Mouse (Mus musculus) limb, embryonic 15.5 days (tissue): ENCODE data around the gene Fuz. TPM values are rescaled to one million over a fixed set of nuclear protein-coding genes. Genes with fewer than 3 reads are reported as not detected.

Source experiments
- ATAC-seq: fragments of 200-750 bp; cut with Nextera tagmentation; 2 replicates; pipeline ENCODE4 v1.8.0; 2017; ENCODE audit warnings: low read depth, moderate TSS enrichment; ENCODE audit not compliant: insufficient number of reproducible peaks, low FRiP score, low TSS enrichment
- H3K27ac ChIP-seq: fragments of 300-500 bp; sonication (generic); 2 replicates; pipeline ENCODE4 v1.5.1; 2015; ENCODE audit warnings: moderate library complexity, mild to moderate bottlenecking, inconsistent platforms
- H3K27me3 ChIP-seq: fragments of 300-500 bp; sonication (generic); 2 replicates; pipeline ENCODE4 v1.6.1; 2015; ENCODE audit warnings: inconsistent platforms
- H3K36me3 ChIP-seq: fragments of 300-500 bp; sonication (generic); 2 replicates; pipeline ENCODE4 v1.6.1; 2015; ENCODE audit warnings: inconsistent platforms
- H3K4me1 ChIP-seq: fragments of 300-500 bp; sonication (generic); 2 replicates; pipeline ENCODE4 v1.6.1; 2015; ENCODE audit warnings: inconsistent platforms
- H3K4me2 ChIP-seq: fragments of 300-500 bp; sonication (generic); 2 replicates; pipeline ENCODE4 v1.6.1; 2015; ENCODE audit warnings: mild to moderate bottlenecking, inconsistent platforms
- H3K4me3 ChIP-seq: fragments of 300-500 bp; sonication (generic); 2 replicates; pipeline ENCODE4 v1.5.1; 2015; ENCODE audit warnings: mild to moderate bottlenecking, inconsistent platforms
- H3K9ac ChIP-seq: fragments of 300-500 bp; sonication (generic); 2 replicates; pipeline ENCODE4 v1.6.1; 2015; ENCODE audit warnings: inconsistent platforms
- H3K9me3 ChIP-seq: fragments of 300-500 bp; sonication (generic); 2 replicates; pipeline ENCODE4 v1.6.1; 2016; ENCODE audit warnings: inconsistent platforms
- WGBS: fragments of 180-500 bp; shearing (Covaris S2); methylation state at CpG from one replicate; pipeline ENCODE4 v1.1.7; 2015; 5-methylcytosine and 5-hydroxymethylcytosine counted together
- microRNA counts: library from miRNA; unstranded; fragments of <30 nt; microRNA quantifications from one replicate; lab custom pipeline; 2016
- microRNA-seq: library from miRNA; unstranded; fragments of <30 nt; microRNA quantifications from one replicate; pipeline ENCODE4, GENCODE M21; 2016
- polyA plus RNA-seq: library from polyadenylated mRNA; unstranded; fragments of >200 nt; fragmentation: Nextera tagmentation; extraction: Ambion mirVana; gene quantifications from 2 replicates; pipeline ENCODE4 v1.2.1, GENCODE M21; 2015

Gene Fuz
- polyA plus RNA-seq, 1 experiment from 2014 or later = 22.8 TPM

DNA sequence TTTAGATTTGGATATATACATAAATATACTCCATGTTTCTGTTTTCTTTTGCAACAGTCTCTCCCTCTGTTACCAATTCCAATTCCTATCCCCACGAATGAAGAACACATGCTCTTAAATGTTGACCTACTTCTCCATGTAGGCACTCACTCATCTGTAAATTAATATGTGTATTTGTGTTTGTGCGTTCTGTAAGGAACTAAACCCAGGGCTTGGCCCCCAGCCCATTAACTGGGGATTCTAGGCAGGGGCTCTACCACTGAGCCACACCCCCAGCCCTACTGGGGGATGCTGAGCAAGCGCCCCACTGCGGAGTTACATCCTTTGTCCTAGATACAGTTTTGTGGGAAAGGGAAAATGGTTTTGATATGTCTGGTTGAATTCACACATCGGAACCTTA lies 23.2 kb downstream of the Fuz start:
- H3K4me3 ChIP-seq = no peak overlapping the region
- ATAC-seq = no peak
- no peak overlapping the region for H3K4me2 ChIP-seq
- 0 out of 2 replicates have a peak, but pooled peaks cover 4% of the 10 kb centered on the region for H3K4me1 ChIP-seq
- no peaks in the 10 kb centered on the region for H3K9me3 ChIP-seq
- no peak overlapping the region for H3K27ac ChIP-seq
- no peak overlapping the region for H3K9ac ChIP-seq
- H3K36me3 ChIP-seq = peaks cover 63% of the 10 kb centered on the region
- WGBS = 83% methylated on average over 5 of the region's 5 CpGs
- no peaks in the 10 kb centered on the region for H3K27me3 ChIP-seq

DNA sequence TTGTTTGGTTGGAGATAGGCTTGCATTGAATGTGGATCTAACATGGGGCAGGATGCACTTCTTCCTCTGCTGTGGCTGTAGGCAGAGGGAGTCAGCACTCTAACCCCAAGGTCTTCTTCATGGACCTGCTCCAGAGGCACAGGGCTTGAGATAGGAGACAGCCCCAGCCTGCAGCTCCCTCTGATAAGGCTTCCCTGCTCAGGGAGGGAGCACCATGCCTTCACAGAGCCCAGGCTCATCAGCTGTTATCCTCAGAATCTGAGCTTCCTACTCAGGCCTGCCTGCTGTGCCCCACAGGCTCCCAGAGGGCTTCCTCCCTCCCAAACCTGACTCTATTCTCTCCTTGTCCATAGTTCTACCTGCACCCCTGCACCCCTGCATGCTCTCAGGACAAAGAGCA lies 26.7 kb downstream of the Fuz start:
- peaks cover 59% of the 10 kb centered on the region for H3K36me3 ChIP-seq
- no peaks in the 10 kb centered on the region for H3K27me3 ChIP-seq
- peaks cover 10% of the 10 kb centered on the region for H3K4me1 ChIP-seq
- H3K9me3 ChIP-seq = no peaks in the 10 kb centered on the region
- H3K9ac ChIP-seq = no peak overlapping the region
- no peak for ATAC-seq
- no peak overlapping the region for H3K4me3 ChIP-seq
- no peak overlapping the region for H3K27ac ChIP-seq
- no peak overlapping the region for H3K4me2 ChIP-seq

- no peaks in the 10 kb centered on the region for H3K27me3 ChIP-seq
- 75% methylated on average over 3 of the region's 3 CpGs for WGBS
- no peak overlapping the region for H3K27ac ChIP-seq
- no peaks in the 10 kb centered on the region for H3K9me3 ChIP-seq
- ATAC-seq = no peak
- no peak overlapping the region for H3K4me2 ChIP-seq
- no peak overlapping the region for H3K4me3 ChIP-seq
- H3K36me3 ChIP-seq = peaks cover 46% of the 10 kb centered on the region
- peaks cover 26% of the 10 kb centered on the region for H3K4me1 ChIP-seq
- no peak overlapping the region for H3K9ac ChIP-seq
These were observed 29.6 kb downstream of the Fuz start for GRCm38 (mm10) chr7:44925468-44925867.

DNA sequence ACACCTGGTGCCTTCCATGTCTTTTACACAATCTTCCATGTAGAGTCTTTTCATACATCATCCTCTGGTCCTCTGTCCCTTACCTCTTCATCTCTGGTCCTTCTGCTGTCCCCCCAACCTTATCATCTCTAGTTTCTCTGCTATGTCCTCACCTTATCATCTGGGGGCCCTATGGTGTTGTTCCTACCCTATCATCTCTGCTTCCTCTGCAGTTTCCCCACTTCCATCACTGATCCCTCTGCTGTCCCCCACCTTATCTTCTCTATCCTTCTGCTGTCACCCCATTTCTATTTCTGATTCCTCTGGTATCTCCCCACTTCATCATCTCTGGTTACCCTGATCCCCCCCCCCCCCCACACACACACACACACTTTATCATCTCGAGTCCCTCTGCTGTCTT lies 32.7 kb downstream of the Fuz start:
- WGBS = 0% methylated on average over 1 of the region's 1 CpGs
- peak overlapping the region; percentile 57 for H3K4me2 ChIP-seq
- peak overlapping the region; percentile 79 for H3K9ac ChIP-seq
- H3K36me3 ChIP-seq = peaks cover 23% of the 10 kb centered on the region
- H3K4me3 ChIP-seq = peak overlapping the region; percentile 75
- no peaks in the 10 kb centered on the region for H3K9me3 ChIP-seq
- peaks cover 28% of the 10 kb centered on the region for H3K4me1 ChIP-seq
- no peak for ATAC-seq
- H3K27me3 ChIP-seq = no peaks in the 10 kb centered on the region
- no peak overlapping the region for H3K27ac ChIP-seq

DNA sequence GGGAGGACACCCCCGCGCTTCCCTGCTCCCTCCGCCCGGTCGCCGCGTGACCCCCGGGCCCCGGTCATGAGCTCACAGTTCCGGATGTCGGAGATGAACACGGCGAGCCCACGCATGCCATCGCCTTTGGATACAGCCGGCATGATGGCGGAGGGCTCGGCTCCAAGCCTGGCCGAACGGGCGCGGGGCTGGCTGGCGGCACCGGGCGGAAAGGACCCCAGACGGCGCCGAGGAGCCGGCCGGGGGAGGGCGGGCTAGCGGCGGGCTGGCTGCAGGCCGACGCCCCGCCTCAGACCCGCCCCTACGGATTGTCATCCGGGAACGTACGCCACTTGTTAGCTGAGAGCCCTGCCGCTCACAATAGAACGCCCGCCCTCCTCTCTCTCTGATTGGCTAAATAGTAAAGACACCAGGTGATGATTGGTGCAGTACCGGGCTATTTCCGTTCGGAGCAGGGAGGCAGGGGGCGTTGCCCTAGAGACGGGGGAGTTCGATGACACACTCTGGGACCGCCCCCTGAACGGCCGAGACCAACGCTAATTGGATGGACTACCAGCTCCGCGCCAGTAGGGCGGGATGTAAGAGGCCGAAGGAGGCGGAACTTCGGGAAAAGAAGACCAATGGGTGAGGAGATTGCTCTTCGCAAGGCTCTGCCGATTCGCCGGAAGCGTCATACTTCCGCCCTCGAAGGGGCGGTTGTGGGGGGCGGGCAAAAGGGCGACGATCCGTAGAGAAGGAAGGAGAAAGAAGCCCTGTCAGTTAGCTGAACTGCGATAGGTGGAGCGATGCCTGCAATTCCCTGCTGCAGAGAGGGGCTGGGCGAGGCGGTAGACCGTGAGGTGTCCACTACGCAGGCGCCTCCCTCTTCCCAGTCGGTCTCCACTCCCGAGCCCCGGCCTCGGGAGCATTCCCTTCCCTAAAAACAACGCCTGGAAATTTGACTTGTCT lies 33.6 kb downstream of the Fuz start, which contains the start of gene Ap2a1:
Gene Ap2a1, minus strand, starts transcription at position 293 of the 948 bp plus-strand sequence.
- H3K27ac ChIP-seq = peak within 1 kb of the TSS; percentile 96
- peaks cover 28% of the 10 kb centered on the region for H3K4me1 ChIP-seq
- ATAC-seq = peak; percentile 100
- peak within 1 kb of the TSS; percentile 61 for H3K4me2 ChIP-seq
- H3K36me3 ChIP-seq = peaks cover 15% of the 10 kb centered on the region
- peak within 1 kb of the TSS; percentile 75 for H3K4me3 ChIP-seq
- no peaks in the 10 kb centered on the region for H3K9me3 ChIP-seq
- H3K27me3 ChIP-seq = no peaks in the 10 kb centered on the region
- peak within 1 kb of the TSS; percentile 79 for H3K9ac ChIP-seq
- WGBS = under 1% methylated on average over 84 of the region's 84 CpGs

DNA sequence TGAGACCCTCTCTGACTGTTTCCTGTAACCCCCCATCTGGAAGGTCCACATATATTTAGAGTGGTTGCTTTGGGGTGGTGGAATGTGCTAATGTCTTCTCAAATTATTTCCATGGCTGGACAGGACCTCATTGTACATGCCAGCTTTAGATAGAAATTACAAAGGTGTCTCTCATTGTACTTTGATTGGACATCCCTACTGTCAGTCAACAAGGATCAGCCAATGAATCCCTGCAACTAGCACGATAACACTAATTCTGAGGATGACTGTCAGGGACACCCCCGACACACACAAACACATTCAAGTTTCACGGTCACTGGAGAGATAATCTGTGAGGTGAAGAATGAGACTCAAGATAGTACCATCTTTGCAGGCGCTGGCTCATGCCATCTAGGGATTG lies 42.8 kb downstream of the Fuz start:
- H3K27me3 ChIP-seq = no peaks in the 10 kb centered on the region

GRCm38 (mm10) chr7:44942904-44943303 lies 47.0 kb downstream of the Fuz start, which contains the start of gene Tsks:
Tsks (plus strand) TSS chr7:44943204.
- H3K9me3 ChIP-seq = no peaks in the 10 kb centered on the region
- H3K27ac ChIP-seq = no peak within 1 kb of the TSS
- H3K9ac ChIP-seq = no peak within 1 kb of the TSS
- H3K4me2 ChIP-seq = no peak within 1 kb of the TSS
- no peaks in the 10 kb centered on the region for H3K4me1 ChIP-seq
- no peak for ATAC-seq
- 81% methylated on average over 7 of the region's 7 CpGs for WGBS
- H3K36me3 ChIP-seq = no peaks in the 10 kb centered on the region
- 0 out of 2 replicates have a peak, but pooled peaks cover 6% of the 10 kb centered on the region for H3K27me3 ChIP-seq
- no peak within 1 kb of the TSS for H3K4me3 ChIP-seq

More for the DNA sequence above, 42.8 kb downstream of the Fuz start:
- 90% methylated on average over 4 of the region's 4 CpGs for WGBS
- no peak overlapping the region for H3K4me2 ChIP-seq
- no peak overlapping the region for H3K27ac ChIP-seq
- H3K9me3 ChIP-seq = no peaks in the 10 kb centered on the region; the same call in 1 of the 2 replicates
- H3K4me3 ChIP-seq = no peak overlapping the region
- H3K36me3 ChIP-seq = no peaks in the 10 kb centered on the region
- no peaks in the 10 kb centered on the region for H3K4me1 ChIP-seq
- no peak for ATAC-seq
- no peak overlapping the region for H3K9ac ChIP-seq

DNA sequence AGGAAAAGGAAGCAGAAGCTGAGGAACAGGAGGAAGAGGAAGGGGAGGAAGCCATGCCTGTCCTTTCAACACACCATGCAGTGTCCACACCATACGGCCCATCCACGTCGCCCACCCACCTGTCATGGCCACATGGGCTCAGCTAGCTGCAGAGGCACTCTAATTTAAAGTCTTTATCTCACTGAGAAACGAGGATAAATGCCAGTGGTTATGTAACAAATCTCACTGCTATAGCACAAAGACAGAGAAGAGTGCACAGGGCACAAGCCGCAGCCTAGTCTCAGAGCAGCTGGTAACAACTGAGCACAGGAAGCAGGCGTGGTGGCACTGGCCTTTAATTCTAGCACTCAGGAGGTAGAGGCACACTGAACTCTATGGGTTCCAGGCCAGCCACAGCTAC lies 54.0 kb downstream of the Fuz start:
- H3K9me3 ChIP-seq = no peaks in the 10 kb centered on the region
- no peak for ATAC-seq
- 73% methylated on average over 6 of the region's 6 CpGs for WGBS

DNA sequence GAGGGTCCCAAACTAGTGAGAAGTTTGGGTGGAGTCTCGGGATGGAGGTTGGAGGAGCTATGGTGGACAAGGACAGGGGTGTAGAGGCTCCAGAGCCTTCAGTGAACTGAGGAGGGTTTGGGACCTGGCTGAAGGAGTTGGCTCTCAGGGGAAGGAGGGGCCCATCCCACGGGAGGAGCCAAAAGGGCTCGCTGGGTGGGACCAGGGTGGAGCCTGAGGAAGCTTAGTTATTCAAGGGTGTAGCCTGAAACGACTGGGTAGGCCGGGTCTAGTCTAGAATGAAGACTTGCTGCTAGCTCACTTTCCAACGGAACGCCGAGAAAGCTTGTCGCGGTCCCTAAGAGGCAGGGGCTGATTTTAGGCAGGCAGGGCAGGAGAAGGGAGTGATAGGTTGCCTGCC lies 56.1 kb downstream of the Fuz start:
- no peaks in the 10 kb centered on the region for H3K9me3 ChIP-seq
- peak overlapping the region; percentile 94 for H3K4me2 ChIP-seq
- no peak overlapping the region for H3K9ac ChIP-seq
- under 1% methylated on average over 10 of the region's 10 CpGs for WGBS
- H3K27me3 ChIP-seq = peaks cover 36% of the 10 kb centered on the region
- 0 out of 2 replicates have a peak, but pooled peaks have one; percentile 59 for ATAC-seq
- H3K4me3 ChIP-seq = peak overlapping the region; percentile 54
- no peaks in the 10 kb centered on the region for H3K36me3 ChIP-seq
- H3K27ac ChIP-seq = peak overlapping the region; percentile 83
- H3K4me1 ChIP-seq = peaks cover 18% of the 10 kb centered on the region

More for the DNA sequence above, 54.0 kb downstream of the Fuz start:
- Histone ChIP-seq H3K4me1 (peaks cover 18% of the 10 kb centered on the region), H3K27me3 (peaks cover 36% of the 10 kb centered on the region), H3K36me3 (no peaks in the 10 kb centered on the region), H3K27ac (no peak overlapping the region), H3K9ac (no peak overlapping the region), H3K4me2 (no peak overlapping the region), H3K4me3 (no peak overlapping the region)

MicroRNAs within 50 kb of the gene (microRNA counts, 519-probe panel; counts per million panel counts)
- microRNA mmu-miR-707 (lab: Ali Mortazavi, UCI) = not detected

Small RNA genes within 50 kb of the gene (microRNA-seq; reads per million reads assigned to microRNA genes)
- not detected for gene Mir707

Other genes starting within 250 kb of the Fuz start
- 5.4 and 6.4 TPM in 2 replicates for gene Myh14, start 225.2 kb upstream of the Fuz start, polyA plus RNA-seq
- gene Izumo2, start 187.3 kb upstream of the Fuz start, polyA plus RNA-seq = not detected in 2 replicates
- 30.4 and 30.8 TPM in 2 replicates for gene Vrk3, start 147.7 kb upstream of the Fuz start, polyA plus RNA-seq
- 1.7 TPM in 2 replicates for gene Zfp473, start 145.0 kb upstream of the Fuz start, polyA plus RNA-seq
- 83.6 and 88.0 TPM in 2 replicates for gene Nup62, start 80.0 kb upstream of the Fuz start, polyA plus RNA-seq
- 1.0 and 1.6 TPM in 2 replicates for gene Il4i1, start 79.7 kb upstream of the Fuz start, polyA plus RNA-seq
- 5.7 and 6.2 TPM in 2 replicates for gene Atf5, start 79.4 kb upstream of the Fuz start, polyA plus RNA-seq
- gene Akt1s1, start 47.1 kb upstream of the Fuz start, polyA plus RNA-seq = 118 and 124 TPM in 2 replicates
- 82.6 and 89.6 TPM in 2 replicates for gene Tbc1d17, start 47.0 kb upstream of the Fuz start, polyA plus RNA-seq
- gene Pnkp, start 38.9 kb upstream of the Fuz start, polyA plus RNA-seq = 29.7 and 29.8 TPM in 2 replicates
- 286 and 373 TPM in 2 replicates for gene Ptov1, start 26.3 kb upstream of the Fuz start, polyA plus RNA-seq
- gene Med25, start 3.4 kb upstream of the Fuz start, polyA plus RNA-seq = 103 and 109 TPM in 2 replicates
- gene Ap2a1, start 33.4 kb downstream of the Fuz start, polyA plus RNA-seq = 68.8 and 71.9 TPM in 2 replicates
- 0.17 TPM in 1 of 2 replicates, not detected in the other for gene Tsks, start 47.1 kb downstream of the Fuz start, polyA plus RNA-seq
- gene Cpt1c, start 78.8 kb downstream of the Fuz start, polyA plus RNA-seq = 27.9 and 28.3 TPM in 2 replicates
- gene Prmt1, start 90.5 kb downstream of the Fuz start, polyA plus RNA-seq = 408 and 429 TPM in 2 replicates
- 101 and 105 TPM in 2 replicates for gene Irf3, start 101.6 kb downstream of the Fuz start, polyA plus RNA-seq
- gene Bcl2l12, start 102.6 kb downstream of the Fuz start, polyA plus RNA-seq = 58.8 and 59.4 TPM in 2 replicates
- 34.8 TPM in 2 replicates for gene Scaf1, start 120.3 kb downstream of the Fuz start, polyA plus RNA-seq
- 44.9 and 49.1 TPM in 2 replicates for gene Rras, start 121.9 kb downstream of the Fuz start, polyA plus RNA-seq
- gene Prr12, start 156.8 kb downstream of the Fuz start, polyA plus RNA-seq = 9.3 and 11.5 TPM in 2 replicates
- gene Nosip, start 166.3 kb downstream of the Fuz start, polyA plus RNA-seq = 63.0 and 70.3 TPM in 2 replicates
- 23.1 and 25.1 TPM in 2 replicates for gene Prrg2, start 166.6 kb downstream of the Fuz start, polyA plus RNA-seq
- 653 and 714 TPM in 2 replicates for gene Rcn3, start 196.1 kb downstream of the Fuz start, polyA plus RNA-seq
- 99.7 and 121 TPM in 2 replicates for gene Fcgrt, start 207.8 kb downstream of the Fuz start, polyA plus RNA-seq
- gene Rps11, start 228.4 kb downstream of the Fuz start, polyA plus RNA-seq = 1,215 and 1,484 TPM in 2 replicates
- gene Rpl13a, start 232.7 kb downstream of the Fuz start, polyA plus RNA-seq = 1,220 and 1,390 TPM in 2 replicates
- 0.65 TPM in 1 of 2 replicates, not detected in the other for gene Gm45713, start 240.2 kb downstream of the Fuz start, polyA plus RNA-seq
- gene Flt3l, start 240.4 kb downstream of the Fuz start, polyA plus RNA-seq = 2.1 and 2.7 TPM in 2 replicates